Mouse (Mus musculus): Measurements from ENCODE around the gene Praf2.
"Not testable (repeated sequence)": the region's sequence is repeated elsewhere in the genome, so short reads cannot be mapped to it uniquely, and the experiment has no call there.

The Praf2 gene

GRCm38 (mm10) chrX:7739336-7740081, 11.3 kb downstream of the Praf2 start:
- no peak for DNase-seq (ENCODE audit: low read depth, low spot score)

- no peak for DNase-seq (ENCODE audit: low read depth, low spot score)
These were observed 12.0 kb downstream of the Praf2 start for GRCm38 (mm10) chrX:7740082-7740819.

GRCm38 (mm10) chrX:7741103-7741502, 12.9 kb downstream of the Praf2 start:
- no peak for DNase-seq (ENCODE audit: low read depth, low spot score)

DNA sequence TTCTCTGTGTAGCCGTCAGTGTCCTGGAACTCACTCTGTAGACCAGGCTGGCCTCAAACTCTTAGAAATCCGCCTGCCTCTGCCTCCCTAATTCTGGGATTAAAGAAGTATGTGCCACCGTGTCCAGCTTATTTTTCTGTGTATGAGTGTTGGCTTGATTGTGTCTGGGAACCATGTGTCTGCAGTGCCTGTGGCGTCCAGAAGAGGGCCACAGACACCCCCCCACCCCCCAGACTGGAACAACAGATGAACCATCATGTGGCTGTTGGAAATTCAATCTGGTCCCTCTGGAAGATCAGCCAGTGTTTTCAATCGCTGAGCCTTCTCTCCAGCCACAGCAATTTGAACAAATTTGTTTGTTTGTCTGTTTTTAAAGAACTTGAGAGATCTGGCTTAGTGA, 15.2 kb downstream of the Praf2 start:
- peak; percentile 55 for DNase-seq (ENCODE audit: low read depth, low spot score)

GRCm38 (mm10) chrX:7744940-7745339, 16.7 kb downstream of the Praf2 start:
- peak; percentile 78 for DNase-seq (ENCODE audit: low read depth, low spot score)

DNA sequence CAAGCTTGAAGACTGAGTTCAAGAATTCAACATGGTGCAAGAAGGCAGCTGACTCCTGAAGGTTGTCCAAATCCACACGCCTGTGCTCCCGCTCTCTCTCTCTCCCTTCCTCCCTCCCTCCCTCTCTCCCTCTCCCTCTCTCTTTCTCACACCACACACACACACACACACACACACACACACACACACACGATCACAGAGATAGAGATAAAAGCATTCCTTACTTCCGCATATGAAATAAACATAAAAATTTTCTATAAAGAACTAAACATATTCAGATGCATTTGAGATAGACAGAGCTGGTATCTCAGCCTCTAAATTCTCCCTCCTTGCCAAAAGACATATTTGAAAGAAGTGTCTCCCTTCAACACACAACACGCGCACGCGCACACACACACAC, 17.2 kb downstream of the Praf2 start:
- no peak for DNase-seq (ENCODE audit: low read depth, low spot score)

- DNase-seq (ENCODE audit: low read depth, low spot score), result peak; percentile 59
These were observed 22.3 kb downstream of the Praf2 start, which contains the start of gene Ccdc120 for GRCm38 (mm10) chrX:7750432-7751116. Gene Ccdc120, minus strand, starts transcription at chrX:7750905.

DNA sequence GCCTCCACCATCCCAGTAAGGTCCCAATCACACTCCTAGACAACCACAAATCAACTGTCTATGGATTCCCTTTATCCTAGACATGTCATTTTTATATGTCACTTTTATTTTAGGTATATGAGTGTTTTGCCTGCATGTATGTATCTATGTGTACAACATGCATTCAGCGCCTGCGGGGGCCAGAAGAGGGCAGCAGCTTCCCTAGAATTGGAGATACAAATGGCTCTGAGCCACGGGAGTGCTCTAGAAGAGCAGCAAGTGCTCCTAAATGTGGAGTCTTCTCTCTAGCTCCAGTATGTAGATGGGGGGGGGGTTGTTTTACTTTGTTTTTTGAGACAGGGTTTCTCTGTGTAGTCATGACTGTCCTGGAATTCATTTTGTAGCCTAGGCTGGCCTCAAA, 25.4 kb downstream of the Praf2 start:
- not testable (repeated sequence) for DNase-seq (ENCODE audit: low read depth, low spot score)

- peak; percentile 90 for DNase-seq (ENCODE audit: low read depth, low spot score)
These were observed 34.1 kb downstream of the Praf2 start, which contains the start of gene Tfe3 for GRCm38 (mm10) chrX:7762137-7762920. Gene Tfe3, plus strand, starts transcription at chrX:7762560.

- DNase-seq (ENCODE audit: low read depth, low spot score), result no peak
These were observed 34.6 kb downstream of the Praf2 start for GRCm38 (mm10) chrX:7762921-7763197.

GRCm38 (mm10) chrX:7763631-7764393, 35.6 kb downstream of the Praf2 start:
- DNase-seq (ENCODE audit: low read depth, low spot score), result peak; percentile 29

- DNase-seq (ENCODE audit: low read depth, low spot score), result no peak
These were observed 36.5 kb downstream of the Praf2 start for GRCm38 (mm10) chrX:7764657-7765280.

DNA sequence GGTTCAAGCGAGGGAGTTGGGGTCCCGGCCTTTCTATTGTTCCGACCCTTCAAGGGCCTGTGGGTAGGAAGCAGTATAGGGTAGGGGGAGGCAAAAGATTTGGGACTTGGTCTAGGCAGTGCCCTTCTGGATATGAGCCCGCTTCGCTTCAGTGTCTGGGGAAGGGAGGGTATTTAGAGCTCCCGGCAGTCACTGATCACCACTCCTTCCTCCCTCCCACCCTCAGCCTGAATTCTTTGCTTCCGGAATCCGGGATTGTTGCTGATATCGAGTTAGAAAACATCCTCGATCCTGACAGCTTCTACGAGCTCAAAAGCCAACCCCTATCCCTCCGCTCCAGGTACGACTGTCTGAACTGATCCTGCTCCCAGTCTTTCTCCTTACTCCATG, 37.0 kb downstream of the Praf2 start:
- DNase-seq (ENCODE audit: low read depth, low spot score), result no peak

DNA sequence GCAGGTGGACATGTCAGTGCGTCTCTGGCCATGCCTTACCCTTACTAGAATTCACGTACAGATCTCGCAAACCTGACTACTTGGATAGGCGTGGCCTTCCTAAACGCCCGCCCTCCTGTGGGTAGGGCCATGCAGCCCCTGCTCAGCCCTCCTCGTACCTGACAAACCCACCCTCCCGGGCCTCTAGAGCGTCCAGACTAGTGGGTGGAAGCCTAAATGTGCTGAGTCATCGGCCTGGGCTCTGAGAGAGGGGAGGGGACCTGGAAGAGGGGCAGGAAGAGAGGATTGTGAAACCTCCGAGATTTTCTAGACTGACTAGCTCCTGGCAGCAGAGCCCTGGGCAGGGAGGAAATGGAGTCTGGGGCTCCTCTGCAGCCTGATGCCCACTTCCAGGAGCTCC, 37.5 kb downstream of the Praf2 start:
- DNase-seq (ENCODE audit: low read depth, low spot score), result no peak

GRCm38 (mm10) chrX:7769302-7770017, 41.2 kb downstream of the Praf2 start:
- no peak for DNase-seq (ENCODE audit: low read depth, low spot score)

- DNase-seq (ENCODE audit: low read depth, low spot score), result no peak
These were observed 44.5 kb downstream of the Praf2 start for GRCm38 (mm10) chrX:7772766-7773165.

GRCm38 (mm10) chrX:7775501-7776205, 47.4 kb downstream of the Praf2 start:
- no peak for DNase-seq (ENCODE audit: low read depth, low spot score)

DNA sequence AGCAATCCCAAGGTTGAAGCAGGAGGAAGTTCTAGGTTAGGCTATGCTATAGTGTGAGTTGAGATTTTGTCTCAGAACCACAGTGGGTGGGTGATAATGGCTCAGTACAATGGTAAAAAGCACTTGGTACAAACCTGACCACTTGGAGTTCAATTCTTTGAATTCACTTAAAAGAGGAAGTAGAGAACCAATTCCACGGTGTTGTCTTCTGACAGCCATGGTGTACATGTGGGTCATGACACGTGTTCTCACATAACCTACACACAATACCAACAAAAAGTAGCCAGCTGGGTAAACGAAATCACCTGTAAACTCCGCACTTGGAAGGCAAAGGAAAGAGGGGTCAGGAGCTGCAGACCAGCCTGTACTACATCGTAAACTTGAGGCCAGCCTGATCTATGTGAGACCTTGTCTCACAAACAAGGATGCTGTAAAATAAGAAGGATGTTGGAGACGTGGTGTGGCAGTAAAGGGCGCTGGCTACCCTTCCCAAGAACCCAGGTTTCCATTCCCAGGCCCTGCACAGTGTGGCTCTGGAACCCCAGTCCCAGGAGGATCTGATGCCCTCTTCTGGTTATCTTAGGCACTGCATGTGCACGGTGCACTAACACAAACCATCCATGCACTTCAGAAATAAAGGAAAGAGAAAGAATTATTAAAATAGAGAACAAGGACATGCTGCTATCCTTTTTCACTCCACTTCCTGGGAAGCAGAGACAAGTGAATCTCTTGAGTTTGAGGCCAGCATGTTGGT, 48.3 kb downstream of the Praf2 start:
- peak; percentile 49 for DNase-seq (ENCODE audit: low read depth, low spot score)

Data from A20 (cell line).